Comparison of ENCODE assay signal across 19 mouse cellular contexts in genomic region chr1:22258356-22258755, GRCm38 (mm10).
"Had no signal": no experiment of that assay in that cellular context is flagged by ENCODE, and none has a peak within 500 bp of the region (broad histone marks: within the 10 kb centered on the region; RNA-seq: fewer than 3 reads in every experiment).

No protein-coding gene starts in this region.

- ATAC-seq: lung, postnatal 0 days had no signal

- H3K4me2 ChIP-seq: liver, embryonic 13.5 days; midbrain, embryonic 11.5 days; neural tube, embryonic 12.5 days; neural tube, embryonic 15.5 days had no signal

- DNase-seq: kidney, adult 9 months; kidney, postnatal 14 days; kidney, postnatal 4 days; liver, embryonic 13.5 days; lung, adult 2 months; lung, postnatal 36 days; midbrain, embryonic 14.5 days; right cerebral cortex, adult 18-20 months; right cerebral cortex, postnatal 14 days; right cerebral cortex, postnatal 4 days; thymus, adult 2 months; thymus, postnatal 14 days; thymus, postnatal 4 days had no signal

- H3K27me3 ChIP-seq: liver, embryonic 13.5 days; megakaryocyte, embryonic 14.5 days; neural tube, embryonic 12.5 days; neural tube, embryonic 15.5 days had no signal

- H3K9me3 ChIP-seq: liver, embryonic 13.5 days; megakaryocyte, embryonic 14.5 days; neural tube, embryonic 12.5 days; neural tube, embryonic 15.5 days had no signal

- H3K4me1 ChIP-seq: liver, embryonic 13.5 days; megakaryocyte, embryonic 14.5 days; neural tube, embryonic 12.5 days; neural tube, embryonic 15.5 days had no signal

- H3K27ac ChIP-seq: liver, embryonic 13.5 days; neural tube, embryonic 12.5 days; neural tube, embryonic 15.5 days; stomach, postnatal 0 days had no signal

- H3K9ac ChIP-seq: liver, embryonic 13.5 days; neural tube, embryonic 12.5 days; neural tube, embryonic 15.5 days had no signal

- H3K36me3 ChIP-seq: liver, embryonic 13.5 days; neural tube, embryonic 12.5 days; neural tube, embryonic 15.5 days had no signal

- H3K4me3 ChIP-seq: liver, embryonic 13.5 days; megakaryocyte, embryonic 14.5 days; neural tube, embryonic 12.5 days; neural tube, embryonic 15.5 days had no signal
